Mouse (Mus musculus) CH12.LX (cell line): ENCODE data around the gene Gpank1. TPM values are rescaled to one million over a fixed set of nuclear protein-coding genes. Genes with fewer than 3 reads are reported as not detected.

ENCODE experiments used
- DNase-seq: peaks from one replicate; pipeline ENCODE4 v3.0.0-alpha.2; 2013; ENCODE audit errors: extremely low read depth
- H3K27ac ChIP-seq: 2 replicates; pipeline ENCODE4 v1.5.1; 2012; ENCODE audit warnings: low read depth, mild to moderate bottlenecking, control low read depth, moderate library complexity; ENCODE audit not compliant: insufficient read depth
- H3K27me3 ChIP-seq: replicated peaks from 2 replicates; pipeline ENCODE3; 2012; ENCODE audit warnings: inconsistent platforms
- H3K36me3 ChIP-seq, 2 experiments: replicated peaks in 1 of 2; 2 replicates each; pipeline versions ENCODE3 to v1.6.1; 2012; ENCODE audit warnings: inconsistent platforms in 1 of 2, low read length in 1 of 2, mild to moderate bottlenecking in 1 of 2, mixed read lengths in 1 of 2, moderate library complexity in 1 of 2; ENCODE audit not compliant: control insufficient read depth in 1 of 2, insufficient read depth in 1 of 2
- H3K4me1 ChIP-seq, 2 experiments: 2 replicates each; pipeline ENCODE4 v1.6.1; 2012; ENCODE audit warnings: inconsistent platforms in 1 of 2, moderate library complexity in 1 of 2; ENCODE audit not compliant: insufficient read depth in 2 of 2, control insufficient read depth in 1 of 2
- H3K4me2 ChIP-seq: 2 replicates; pipeline ENCODE4 v1.6.1; 2012; ENCODE audit warnings: low read depth, mild to moderate bottlenecking, control low read depth; ENCODE audit not compliant: poor library complexity, insufficient read depth, severe bottlenecking
- H3K4me3 ChIP-seq, 3 experiments: fragments of 150-350 bp in 1 of 3; sonication (generic) in 1 of 3; replicated peaks in 1 of 3; 2 replicates each; pipeline versions ENCODE3 to v1.5.1; 2011 to 2012; ENCODE audit warnings: low read depth in 2 of 3, low read length in 2 of 3, mild to moderate bottlenecking in 2 of 3, moderate library complexity in 2 of 3, control low read depth in 1 of 3, improper control_type of control experiment in 1 of 3, inconsistent platforms in 1 of 3, mixed read lengths in 1 of 3; ENCODE audit not compliant: poor library complexity in 1 of 3
- H3K79me2 ChIP-seq: replicated peaks from 2 replicates; pipeline ENCODE4 v1.6.1; 2012; ENCODE audit warnings: mild to moderate bottlenecking, moderate library complexity; ENCODE audit not compliant: control insufficient read depth, poor library complexity, insufficient read depth, severe bottlenecking; ENCODE audit errors: extremely low read depth
- H3K9ac ChIP-seq: 2 replicates; pipeline ENCODE4 v1.6.1; 2012; ENCODE audit warnings: low read depth, mild to moderate bottlenecking, control low read depth, moderate library complexity; ENCODE audit not compliant: insufficient read depth
- H3K9me3 ChIP-seq: replicated peaks from 2 replicates; pipeline ENCODE3; 2012; ENCODE audit warnings: low read length, inconsistent platforms, mixed read lengths
- CHD1 ChIP-seq: IDR thresholded peaks from 2 replicates; pipeline ENCODE4 v1.6.1; 2012; ENCODE audit warnings: low read depth, low read length, improper control_type of control experiment, inconsistent platforms
- CHD2 ChIP-seq: IDR thresholded peaks from 2 replicates; pipeline ENCODE4 v1.6.1; 2011; ENCODE audit warnings: low read length, improper control_type of control experiment
- EP300 ChIP-seq: IDR thresholded peaks from 2 replicates; pipeline ENCODE4 v1.6.1; 2011; ENCODE audit warnings: low read length, improper control_type of control experiment
- HCFC1 ChIP-seq: IDR thresholded peaks from 2 replicates; pipeline ENCODE4 v1.6.1; 2012; ENCODE audit warnings: low read depth, mild to moderate bottlenecking, inconsistent platforms, low read length, improper control_type of control experiment
- IRF4 ChIP-seq: IDR thresholded peaks from 2 replicates; pipeline ENCODE4 v1.6.1; 2014; ENCODE audit warnings: low read depth, mild to moderate bottlenecking, inconsistent platforms, low read length, improper control_type of control experiment
- JUN ChIP-seq: IDR thresholded peaks from 2 replicates; pipeline ENCODE4 v1.6.1; 2011; ENCODE audit warnings: low read depth, mild to moderate bottlenecking, low read length, improper control_type of control experiment, moderate library complexity; ENCODE audit not compliant: insufficient read depth
- KAT2A ChIP-seq: IDR thresholded peaks from 2 replicates; pipeline ENCODE4 v1.6.1; 2012; ENCODE audit warnings: low read length, improper control_type of control experiment, inconsistent platforms; ENCODE audit not compliant: insufficient replicate concordance
- MAX ChIP-seq: IDR thresholded peaks from 2 replicates; pipeline ENCODE4 v1.6.1; 2011; ENCODE audit warnings: low read length, improper control_type of control experiment
- MXI1 ChIP-seq: IDR thresholded peaks from 2 replicates; pipeline ENCODE4 v1.6.1; 2011; ENCODE audit warnings: mild to moderate bottlenecking, low read depth, low read length, improper control_type of control experiment
- MYC ChIP-seq: IDR thresholded peaks from 2 replicates; pipeline ENCODE4 v1.6.1; 2011; ENCODE audit warnings: low read depth, mild to moderate bottlenecking, improper control_type of control experiment, low read length
- NELFE ChIP-seq: IDR thresholded peaks from 2 replicates; pipeline ENCODE4 v1.6.1; 2011; ENCODE audit warnings: low read depth, low read length, improper control_type of control experiment
- NRF1 ChIP-seq: IDR thresholded peaks from 2 replicates; pipeline ENCODE4 v1.6.1; 2014; ENCODE audit warnings: low read depth, mild to moderate bottlenecking, inconsistent platforms, low read length, improper control_type of control experiment, moderate library complexity
- PAX5 ChIP-seq: IDR thresholded peaks from 2 replicates; pipeline ENCODE4 v1.6.1; 2012; ENCODE audit warnings: low read length, inconsistent platforms, mixed read lengths
- POLR2A ChIP-seq: IDR thresholded peaks from 2 replicates; pipeline ENCODE4 v1.6.1; 2011; ENCODE audit warnings: low read depth, mild to moderate bottlenecking, improper control_type of control experiment, low read length
- POLR2AphosphoS2 ChIP-seq: IDR thresholded peaks from 2 replicates; pipeline ENCODE4 v1.6.1; 2011; ENCODE audit warnings: low read depth, low read length, improper control_type of control experiment
- RCOR1 ChIP-seq: conservative IDR thresholded peaks from 2 replicates; pipeline ENCODE4 v1.6.1; 2012; ENCODE audit warnings: low read depth, mild to moderate bottlenecking, inconsistent platforms, low read length, improper control_type of control experiment
- SIN3A ChIP-seq: IDR thresholded peaks from 2 replicates; pipeline ENCODE4 v1.6.1; 2012; ENCODE audit warnings: low read length, improper control_type of control experiment, inconsistent platforms
- SMC3 ChIP-seq: IDR thresholded peaks from 2 replicates; pipeline ENCODE4 v1.6.1; 2011; ENCODE audit warnings: low read depth, low read length, improper control_type of control experiment
- TCF12 ChIP-seq: IDR thresholded peaks from 2 replicates; pipeline ENCODE4 v1.6.1; 2014; ENCODE audit warnings: low read depth, mild to moderate bottlenecking, inconsistent platforms, low read length, improper control_type of control experiment
- UBTF ChIP-seq: IDR thresholded peaks from 2 replicates; pipeline ENCODE4 v1.6.1; 2012; ENCODE audit warnings: low read depth, mild to moderate bottlenecking, inconsistent platforms, low read length, improper control_type of control experiment, moderate library complexity
- USF1 ChIP-seq: IDR thresholded peaks from 2 replicates; pipeline ENCODE4 v1.6.1; 2014; ENCODE audit warnings: low read depth, mild to moderate bottlenecking, inconsistent platforms, low read length, improper control_type of control experiment
- USF2 ChIP-seq: conservative IDR thresholded peaks from 2 replicates; pipeline ENCODE4 v1.6.1; 2011; ENCODE audit warnings: low read depth, low read length, improper control_type of control experiment
- ZKSCAN1 ChIP-seq: IDR thresholded peaks from 2 replicates; pipeline ENCODE4 v1.6.1; 2012; ENCODE audit warnings: low read depth, inconsistent platforms, low read length, improper control_type of control experiment, borderline replicate concordance
- dilution Hi-C: fragments of 300-500 bp; cut with MboI; formaldehyde crosslinking; loops from 2 replicates; pipeline ENCODE4 v1.14.3; 2020; ENCODE audit warnings: low sequenced_read_pairs; ENCODE audit not compliant: extremely low pct_unique_long_range_greater_than_20kb, extremely low pct_ligation_motif_present
- in situ Hi-C: fragments of 300-500 bp; cut with MboI; formaldehyde crosslinking; loops from 3 replicates; pipeline ENCODE4 v1.14.3; 2019; ENCODE audit warnings: low sequenced_read_pairs, low pct_ligation_motif_present, low pct_unique_long_range_greater_than_20kb, mixed read lengths
- polyA plus RNA-seq: library from polyadenylated mRNA; unstranded; fragments of >175 nt; gene quantifications from 2 replicates; pipeline ENCODE4 v1.2.1, GENCODE M21; 2012; ENCODE audit warnings: low read depth; ENCODE audit not compliant: insufficient read length
- total RNA-seq, 2 experiments: library from RNA; depleted of rRNA; stranded (reverse); fragments of 300-350 nt in 1 of 2; fragments of >200 nt in 1 of 2; gene quantifications; 2 replicates each; pipeline ENCODE4 v1.2.3; 2012 to 2014

Gpank1 gene
- total and polyA plus RNA-seq, 3 experiments = 32.6 to 43.0 (median 33.6) TPM

GRCm38 (mm10) chr17:35158850-35159593 is 37.8 kb downstream of the Gpank1 start:
- Histone ChIP-seq H3K9ac (no peak overlapping the region), H3K79me2 (peaks cover 61% of the 10 kb centered on the region), H3K4me3 (no peak overlapping the region), H3K9me3 (no peaks in the 10 kb centered on the region), H3K27ac (no peak overlapping the region), H3K36me3 (peaks cover 80 to 90% of the 10 kb centered on the region in 2 experiments), H3K4me2 (no peak overlapping the region), H3K4me1 (peaks cover 0 to 25% of the 10 kb centered on the region in 2 experiments; a peak in 2 of 4 replicates), H3K27me3 (no peaks in the 10 kb centered on the region)
- dilution Hi-C loops (no loop called here), in situ Hi-C loops (no loop called here)
- no peak for DNase-seq
- TF ChIP-seq IRF4 (no peak), UBTF (no peak), CHD2 (no peak), MAX (no peak), MYC (no peak), USF2 (no peak), CHD1 (no peak), RCOR1 (no peak), TCF12 (no peak), ZKSCAN1 (no peak), SMC3 (no peak), SIN3A (no peak), POLR2A (no peak), NRF1 (no peak)

GRCm38 (mm10) chr17:35159638-35160037 is 38.4 kb downstream of the Gpank1 start:
- H3K79me2 ChIP-seq = peaks cover 66% of the 10 kb centered on the region
- H3K4me2 ChIP-seq = no peak overlapping the region
- dilution Hi-C loops = no loop called here
- H3K27me3 ChIP-seq = no peaks in the 10 kb centered on the region
- H3K27ac ChIP-seq = no peak overlapping the region
- H3K9me3 ChIP-seq = no peaks in the 10 kb centered on the region
- H3K4me3 ChIP-seq = no peak overlapping the region
- TF ChIP-seq USF1 = no peak
- no peak for TF ChIP-seq POLR2AphosphoS2
- TF ChIP-seq NELFE = no peak
- no peak for TF ChIP-seq JUN
- no peak for TF ChIP-seq RCOR1
- TF ChIP-seq TCF12 = no peak
- no peak for TF ChIP-seq PAX5
- no peak for TF ChIP-seq EP300
- no peak for TF ChIP-seq KAT2A
- no peak for TF ChIP-seq HCFC1
- no peak for TF ChIP-seq MXI1
- no peak for TF ChIP-seq MAX
- TF ChIP-seq, all 38 proteins: peak for 0
- Histone ChIP-seq H3K9ac (no peak overlapping the region), H3K36me3 (peaks cover 74 to 84% of the 10 kb centered on the region in 2 experiments), H3K4me1 (peaks cover 0 to 25% of the 10 kb centered on the region in 2 experiments; a peak in 2 of 4 replicates)
- in situ Hi-C loops = no loop called here
- DNase-seq = no peak
